Mouse (Mus musculus) stomach, adult 2 months (tissue): ENCODE results near the gene Vmn2r67. TPM values are rescaled to one million over a fixed set of nuclear protein-coding genes. Genes with fewer than 3 reads are reported as not detected.

Experiments used
- polyA plus RNA-seq: library from polyadenylated mRNA; depleted of rRNA; stranded (reverse); fragments of >200 nt; gene quantifications from 2 replicates; pipeline ENCODE4 v1.2.3, GENCODE M21; 2012; rRNA removed

Gene Vmn2r67
- polyA plus RNA-seq, result not detected in 2 replicates

GRCm38 (mm10) chr7:85155898-85156297, at the start of gene Vmn2r67:
Gene Vmn2r67 (minus strand): TSS chr7:85155998.

Other genes with a start within 250 kb of the Vmn2r67 start
- gene Vmn2r65, start 191.9 kb downstream of the Vmn2r67 start, polyA plus RNA-seq, result not detected in 2 replicates
- not detected in 2 replicates for gene Vmn2r66, start 143.7 kb downstream of the Vmn2r67 start, polyA plus RNA-seq
- gene Vmn2r68, start 81.8 kb upstream of the Vmn2r67 start, polyA plus RNA-seq, result not detected in 2 replicates